In genomic region chr7:125393228-125393627, GRCm38 (mm10) we compare ENCODE assay signal across 7 mouse cellular contexts. TPM values are rescaled to one million over a fixed set of nuclear protein-coding genes. Genes with fewer than 3 reads are reported as not detected.
DNase-seq lines count a peak whose midpoint lies in the region; ATAC-seq and TF ChIP-seq lines count a peak whose summit lies in the region.

No protein-coding gene starts in this region.

- no peak for TF ChIP-seq POLR2A in liver, adult 2 months (IDR thresholded peaks at IDR 0.05; ENCODE audit: extremely low read depth, insufficient read depth, low read length)

- TF ChIP-seq EP300 in liver, embryonic 14.5 days (IDR thresholded peaks at IDR 0.05; ENCODE audit: low read depth), result no peak

- no peak for TF ChIP-seq CTCF in liver, adult 2 months (IDR thresholded peaks at IDR 0.05; ENCODE audit: low read depth, low read length)
- no peak for TF ChIP-seq CTCF in liver, embryonic 14.5 days (IDR thresholded peaks at IDR 0.05; ENCODE audit: low read depth)

- no peaks in the 10 kb centered on the region for H3K79me2 ChIP-seq in liver, adult 2 months (ENCODE audit: control insufficient read depth, insufficient read depth, low read length)

- ATAC-seq in liver, embryonic 14.5 days (ENCODE audit: insufficient read depth), result peak; percentile 18; the same call in 1 of the 2 replicates
- peak; percentile 31; the same call in 1 of the 2 replicates for ATAC-seq in stomach, embryonic 14.5 days (ENCODE audit: insufficient number of reproducible peaks, insufficient read depth, low FRiP score, low read depth)
- ATAC-seq in erythroblast, adult 5-6 weeks (replicated peaks; ENCODE audit: low FRiP score, poor library complexity, severe bottlenecking), result no peak

- H3K4me1 ChIP-seq in liver, adult 2 months (ENCODE audit: control insufficient read depth, insufficient read depth, low read length), result peaks cover 6% of the 10 kb centered on the region
- peaks cover 0 to 2% of the 10 kb centered on the region in 2 experiments; a peak in 1 of 4 replicates for H3K4me1 ChIP-seq in liver, embryonic 14.5 days (replicated peaks; ENCODE audit: control insufficient read depth in 2 of 2, insufficient read depth in 2 of 2, low read length in 1 of 2)
- H3K4me1 ChIP-seq in stomach, embryonic 14.5 days (ENCODE audit: control insufficient read depth, insufficient read depth, low read length), result peaks cover 8% of the 10 kb centered on the region; the same call in 1 of the 2 replicates

- H3K4me3 ChIP-seq in liver, adult 2 months (ENCODE audit: insufficient read depth, low read depth, low read length), result peak overlapping the region; percentile 35; the same call in 1 of the 2 replicates
- peak overlapping the region in 1 of 2 experiments; percentile 20; a peak in 3 of 4 replicates for H3K4me3 ChIP-seq in liver, embryonic 14.5 days (ENCODE audit: insufficient read depth in 1 of 2, low read depth in 2 of 2, low read length in 2 of 2)
- H3K4me3 ChIP-seq in stomach, embryonic 14.5 days (ENCODE audit: low read depth, low read length), result peak overlapping the region; percentile 34

- no peaks in the 10 kb centered on the region for H3K36me3 ChIP-seq in liver, adult 2 months (ENCODE audit: control insufficient read depth, insufficient read depth, low read length)
- no peaks in the 10 kb centered on the region for H3K36me3 ChIP-seq in liver, embryonic 14.5 days (replicated peaks; ENCODE audit: control insufficient read depth, insufficient read depth, low read depth)
- H3K36me3 ChIP-seq in stomach, embryonic 14.5 days (ENCODE audit: control insufficient read depth, insufficient read depth, low read length), result no peaks in the 10 kb centered on the region

- peak overlapping the region; percentile 59 for H3K4me2 ChIP-seq in liver, embryonic 14.5 days (ENCODE audit: low read depth)
- H3K4me2 ChIP-seq in stomach, embryonic 14.5 days (replicated peaks; ENCODE audit: low read depth, low read length), result peak overlapping the region; percentile 58

- WGBS in liver, adult 2 months, result 3% methylated on average over 16 of the region's 16 CpGs
- WGBS in liver, embryonic 14.5 days (ENCODE audit: insufficient replicate concordance), result 7% methylated on average over 16 of the region's 16 CpGs
- WGBS in stomach, embryonic 14.5 days, result under 1% methylated on average over 16 of the region's 16 CpGs

- no peak overlapping the region for H3K9ac ChIP-seq in liver, adult 2 months (ENCODE audit: low read depth, low read length)
- no peak overlapping the region for H3K9ac ChIP-seq in liver, embryonic 14.5 days (replicated peaks)
- H3K9ac ChIP-seq in stomach, embryonic 14.5 days (replicated peaks; ENCODE audit: low read depth, low read length), result no peak overlapping the region; the same call in 1 of the 2 replicates

- H3K27ac ChIP-seq in liver, adult 2 months (replicated peaks; ENCODE audit: insufficient read depth, low read depth, low read length), result no peak overlapping the region
- no peak overlapping the region for H3K27ac ChIP-seq in liver, embryonic 14.5 days
- H3K27ac ChIP-seq in stomach, embryonic 14.5 days (ENCODE audit: low read length), result peak overlapping the region; percentile 2; the same call in 1 of the 2 replicates

- H3K9me3 ChIP-seq in liver, embryonic 14.5 days (ENCODE audit: control insufficient read depth, low read length), result no peaks in the 10 kb centered on the region
- H3K9me3 ChIP-seq in stomach, embryonic 14.5 days (ENCODE audit: control insufficient read depth, low read depth, low read length), result no peaks in the 10 kb centered on the region

- no peak for DNase-seq in liver, adult 2 months (ENCODE audit: extremely low read depth, low read depth, low spot score)
- no peak for DNase-seq in liver
- DNase-seq in embryo, embryonic 10.5 days (ENCODE audit: low spot score), result peak; percentile 61
- DNase-seq in frontal cortex, postnatal 36 days (ENCODE audit: low spot score in 2 of 2), result peak; percentile 20 to 44
- DNase-seq in liver, embryonic 14.5 days (ENCODE audit: low read depth in 3 of 3, low spot score in 3 of 3), result no peak

- no peaks in the 10 kb centered on the region for H3K27me3 ChIP-seq in liver, adult 2 months (ENCODE audit: control insufficient read depth, insufficient read depth, low read length)
- H3K27me3 ChIP-seq in liver, embryonic 14.5 days (ENCODE audit: control insufficient read depth, insufficient read depth, low read length), result no peaks in the 10 kb centered on the region; the same call in 1 of the 2 replicates
- H3K27me3 ChIP-seq in stomach, embryonic 14.5 days (ENCODE audit: control insufficient read depth, insufficient read depth, low read length), result no peaks in the 10 kb centered on the region

RNA-seq across cellular contexts. Expression of gene Kdm8, which starts 51.2 kb away (rescaled TPM):
- total RNA-seq in liver, adult 2 months (2014; rRNA removed), result 1.9 and 2.2 TPM in 2 replicates
- polyA plus RNA-seq in liver, adult 2 months (2012; rRNA removed), result 2.0 and 2.4 TPM in 2 replicates
- 5.7 and 6.1 TPM in 2 replicates for polyA plus RNA-seq in liver, embryonic 14.5 days (2012; rRNA removed)
- polyA plus RNA-seq in liver, embryonic 14.5 days (2014; fragmentation: Nextera tagmentation; extraction: Ambion mirVana), result 4.7 and 6.4 TPM in 2 replicates
- polyA plus RNA-seq in stomach, embryonic 14.5 days (2014; fragmentation: Nextera tagmentation; extraction: Ambion mirVana), result 9.9 and 10.2 TPM in 2 replicates
- 6.7 TPM in 1 of 2 replicates, not detected in the other for total RNA-seq in erythroblast, adult 5-6 weeks (2015; ENCODE audit: low replicate concordance)
- 1.3 and 1.8 TPM in 2 replicates for total RNA-seq in erythroblast, adult 5-6 weeks (2017; ENCODE audit: low replicate concordance)

Comparison
In these comparisons a context has a peak if more than half of its experiments do, and no peak if none do; other contexts are left out.
1. DNase-seq: peak in embryo, embryonic 10.5 days (single experiment) and frontal cortex, postnatal 36 days (2 of 2); none in liver, adult 2 months (single experiment), liver (single experiment) and liver, embryonic 14.5 days (0 of 3).